Mouse (Mus musculus): Measurements from ENCODE around the gene Stard10. TPM values are rescaled to one million over a fixed set of nuclear protein-coding genes. Genes with fewer than 3 reads are reported as not detected.

Stard10 gene
- polyA plus RNA-seq (2012) = 419 and 496 TPM in 2 replicates

GRCm38 (mm10) chr7:101317014-101317413 is at the start of gene Stard10:
Gene Stard10, plus strand, starts transcription at chr7:101317086.

GRCm38 (mm10) chr7:101301881-101302456 is 14.9 kb upstream of the Stard10 start, which contains the start of gene Atg16l2:
Gene Atg16l2, minus strand, starts transcription at chr7:101302251.

GRCm38 (mm10) chr7:101347767-101348270 is 30.9 kb downstream of the Stard10 start, which contains the start of gene Arap1:
Gene Arap1, plus strand, starts transcription at chr7:101348067.

Other genes with a start within 250 kb of the Stard10 start
- 16.6 and 17.1 TPM in 2 replicates for gene Fchsd2, start 224.2 kb upstream of the Stard10 start, polyA plus RNA-seq (2012)
- 16.9 and 19.9 TPM in 2 replicates for gene Atg16l2, start 14.8 kb upstream of the Stard10 start, polyA plus RNA-seq (2012)
- gene Arap1, start 31.0 kb downstream of the Stard10 start, polyA plus RNA-seq (2012) = 118 and 138 TPM in 2 replicates
- 10.4 and 15.2 TPM in 2 replicates for gene Gm45837, start 93.8 kb downstream of the Stard10 start, polyA plus RNA-seq (2012)
- 6.5 and 8.8 TPM in 2 replicates for gene Pde2a, start 104.6 kb downstream of the Stard10 start, polyA plus RNA-seq (2012)